27 mouse cellular contexts compared by ENCODE assay signal in genomic region chr15:97875784-97876183, GRCm38 (mm10). TPM values are rescaled to one million over a fixed set of nuclear protein-coding genes. Genes with fewer than 3 reads are reported as not detected.
DNase-seq lines count a peak whose midpoint lies in the region; ATAC-seq lines count a peak whose summit lies in the region.
"Had no signal": no experiment of that assay in that cellular context is flagged by ENCODE, and none has a peak within 500 bp of the region (broad histone marks: within the 10 kb centered on the region; RNA-seq: fewer than 3 reads in every experiment).

No protein-coding gene starts in this region.

- H3K27me3 ChIP-seq in midbrain, embryonic 11.5 days (ENCODE audit: control insufficient read depth, insufficient read depth, low read length): no peaks in the 10 kb centered on the region
- H3K27me3 ChIP-seq in midbrain, embryonic 15.5 days (replicated peaks): no peaks in the 10 kb centered on the region
- H3K27me3 ChIP-seq in stomach, embryonic 14.5 days (ENCODE audit: control insufficient read depth, insufficient read depth, low read length): no peaks in the 10 kb centered on the region
- H3K27me3 ChIP-seq: forebrain, embryonic 13.5 days; hindbrain, embryonic 13.5 days; Patski had no signal

- no peaks in the 10 kb centered on the region for H3K36me3 ChIP-seq in midbrain, embryonic 11.5 days (ENCODE audit: control insufficient read depth, insufficient read depth, low read length)
- H3K36me3 ChIP-seq in midbrain, embryonic 15.5 days (replicated peaks): no peaks in the 10 kb centered on the region
- no peaks in the 10 kb centered on the region for H3K36me3 ChIP-seq in stomach, embryonic 14.5 days (ENCODE audit: control insufficient read depth, insufficient read depth, low read length)
- H3K36me3 ChIP-seq: forebrain, embryonic 10.5 days; G1E; hindbrain, embryonic 10.5 days; hindbrain, embryonic 13.5 days had no signal

- H3K9me3 ChIP-seq in midbrain, embryonic 11.5 days (ENCODE audit: control insufficient read depth, low read length): no peaks in the 10 kb centered on the region
- H3K9me3 ChIP-seq in midbrain, embryonic 15.5 days: no peaks in the 10 kb centered on the region
- H3K9me3 ChIP-seq in stomach, embryonic 14.5 days (ENCODE audit: control insufficient read depth, low read depth, low read length): no peaks in the 10 kb centered on the region
- H3K9me3 ChIP-seq: forebrain, embryonic 10.5 days; forebrain, embryonic 13.5 days; G1E; hindbrain, embryonic 10.5 days; hindbrain, embryonic 13.5 days had no signal

- whole genome bisulfite sequencing in midbrain, embryonic 11.5 days: 89% methylated on average over 8 of the region's 8 CpGs
- 90% methylated on average over 8 of the region's 8 CpGs for WGBS in midbrain, embryonic 15.5 days
- 80% methylated on average over 8 of the region's 8 CpGs for WGBS in stomach, embryonic 14.5 days

- DNase-seq in midbrain, embryonic 11.5 days (ENCODE audit: low spot score, missing footprints): peak; percentile 39
- peak; percentile 16 for DNase-seq in urinary bladder, postnatal 25 days (ENCODE audit: low spot score)
- no peak for DNase-seq in urinary bladder, postnatal 4 days (ENCODE audit: low spot score in 2 of 2)
- DNase-seq in heart, postnatal 4 days: no peak
- no peak for DNase-seq in gastrocnemius, postnatal 4 days (ENCODE audit: low spot score in 2 of 2)
- DNase-seq: adrenal gland, adult 2 months; adrenal gland, postnatal 14 days; B cell, adult 2 months; cerebellum, adult 11 months; cerebellum, adult 2 months; cerebellum, postnatal 10 days; cerebellum, postnatal 36 days; embryo, embryonic 11 days; gastrocnemius, postnatal 10 days; gastrocnemius, postnatal 36 days; heart, adult 11 months had no signal

- no peak overlapping the region for H3K4me3 ChIP-seq in midbrain, embryonic 11.5 days (ENCODE audit: low read depth, low read length)
- H3K4me3 ChIP-seq in midbrain, embryonic 15.5 days: no peak overlapping the region
- H3K4me3 ChIP-seq in stomach, embryonic 14.5 days (ENCODE audit: low read depth, low read length): no peak overlapping the region
- H3K4me3 ChIP-seq: forebrain, embryonic 10.5 days; forebrain, embryonic 13.5 days; hindbrain, embryonic 10.5 days; hindbrain, embryonic 13.5 days had no signal

- no peak overlapping the region for H3K9ac ChIP-seq in midbrain, embryonic 11.5 days (ENCODE audit: low read length)
- H3K9ac ChIP-seq in midbrain, embryonic 15.5 days: no peak overlapping the region
- H3K9ac ChIP-seq in stomach, embryonic 14.5 days (replicated peaks; ENCODE audit: low read depth, low read length): no peak overlapping the region
- H3K9ac ChIP-seq: forebrain, embryonic 13.5 days; hindbrain, embryonic 13.5 days had no signal

- ATAC-seq in midbrain, embryonic 11.5 days (ENCODE audit: low FRiP score): no peak
- no peak for ATAC-seq in midbrain, embryonic 15.5 days (replicated peaks)
- ATAC-seq in stomach, embryonic 14.5 days (ENCODE audit: insufficient number of reproducible peaks, insufficient read depth, low FRiP score, low read depth): peak; percentile 42; the same call in 1 of the 2 replicates
- ATAC-seq: forebrain, embryonic 13.5 days; forebrain, embryonic 16.5 days; hindbrain, embryonic 16.5 days; Patski had no signal

- H3K4me1 ChIP-seq in midbrain, embryonic 11.5 days (ENCODE audit: control insufficient read depth, insufficient read depth, low read length): no peaks in the 10 kb centered on the region
- no peaks in the 10 kb centered on the region for H3K4me1 ChIP-seq in midbrain, embryonic 15.5 days
- H3K4me1 ChIP-seq in stomach, embryonic 14.5 days (ENCODE audit: control insufficient read depth, insufficient read depth, low read length): no peaks in the 10 kb centered on the region
- H3K4me1 ChIP-seq: forebrain, embryonic 10.5 days; forebrain, embryonic 13.5 days; hindbrain, embryonic 13.5 days had no signal

- H3K27ac ChIP-seq in midbrain, embryonic 11.5 days (ENCODE audit: low read depth, low read length): no peak overlapping the region
- H3K27ac ChIP-seq in midbrain, embryonic 15.5 days: no peak overlapping the region
- H3K27ac ChIP-seq in stomach, embryonic 14.5 days (ENCODE audit: low read length): no peak overlapping the region
- H3K27ac ChIP-seq: forebrain, embryonic 10.5 days; forebrain, embryonic 13.5 days; hindbrain, embryonic 10.5 days; hindbrain, embryonic 13.5 days had no signal

- no peak overlapping the region for H3K4me2 ChIP-seq in midbrain, embryonic 11.5 days
- no peak overlapping the region for H3K4me2 ChIP-seq in midbrain, embryonic 15.5 days
- no peak overlapping the region for H3K4me2 ChIP-seq in stomach, embryonic 14.5 days (replicated peaks; ENCODE audit: low read depth, low read length)
- H3K4me2 ChIP-seq: forebrain, embryonic 13.5 days; heart, embryonic 11.5 days; hindbrain, embryonic 13.5 days had no signal

RNA-seq across cellular contexts. Expression of gene Hdac7, which starts 31.5 kb away (rescaled TPM):
- polyA plus RNA-seq in midbrain, embryonic 11.5 days (2014; fragmentation: Nextera tagmentation; extraction: Ambion mirVana): 14.6 and 16.7 TPM in 2 replicates
- polyA plus RNA-seq in midbrain, embryonic 15.5 days (2015; fragmentation: Nextera tagmentation; extraction: Ambion mirVana): 31.8 and 34.5 TPM in 2 replicates
- polyA plus RNA-seq in stomach, embryonic 14.5 days (2014; fragmentation: Nextera tagmentation; extraction: Ambion mirVana): 32.4 and 33.0 TPM in 2 replicates
- 10 to 100 TPM; 51.6 to 52.0 TPM for total RNA-seq in heart, postnatal 4 days (2021)
- 10 to 100 TPM; 53.6 to 57.9 TPM for total RNA-seq in gastrocnemius, postnatal 4 days (2021)

RNA-seq across cellular contexts. Expression of gene Vdr, which starts 34.6 kb away (rescaled TPM):
- 0.10 and 0.38 TPM in 2 replicates for polyA plus RNA-seq in midbrain, embryonic 11.5 days (2014; fragmentation: Nextera tagmentation; extraction: Ambion mirVana)
- polyA plus RNA-seq in midbrain, embryonic 15.5 days (2015; fragmentation: Nextera tagmentation; extraction: Ambion mirVana): 0.08 and 0.10 TPM in 2 replicates
- 0.80 and 1.1 TPM in 2 replicates for polyA plus RNA-seq in stomach, embryonic 14.5 days (2014; fragmentation: Nextera tagmentation; extraction: Ambion mirVana)
- 1 to 10 TPM; 2.8 to 3.0 TPM for total RNA-seq in heart, postnatal 4 days (2021)
- under 1 TPM; 0.15 to 0.47 TPM for total RNA-seq in gastrocnemius, postnatal 4 days (2021)
- polyA plus RNA-seq: forebrain, embryonic 13.5 days; forebrain, embryonic 16.5 days had no signal

Comparison
In these comparisons a context has a peak if more than half of its experiments do, and no peak if none do; other contexts are left out.
1. DNase-seq: peak in midbrain, embryonic 11.5 days (single experiment) and urinary bladder, postnatal 25 days (single experiment); none in urinary bladder, postnatal 4 days (0 of 2), heart, postnatal 4 days (single experiment) and gastrocnemius, postnatal 4 days (0 of 2).